8 mouse cellular contexts compared by ENCODE assay signal in the genomic region with DNA sequence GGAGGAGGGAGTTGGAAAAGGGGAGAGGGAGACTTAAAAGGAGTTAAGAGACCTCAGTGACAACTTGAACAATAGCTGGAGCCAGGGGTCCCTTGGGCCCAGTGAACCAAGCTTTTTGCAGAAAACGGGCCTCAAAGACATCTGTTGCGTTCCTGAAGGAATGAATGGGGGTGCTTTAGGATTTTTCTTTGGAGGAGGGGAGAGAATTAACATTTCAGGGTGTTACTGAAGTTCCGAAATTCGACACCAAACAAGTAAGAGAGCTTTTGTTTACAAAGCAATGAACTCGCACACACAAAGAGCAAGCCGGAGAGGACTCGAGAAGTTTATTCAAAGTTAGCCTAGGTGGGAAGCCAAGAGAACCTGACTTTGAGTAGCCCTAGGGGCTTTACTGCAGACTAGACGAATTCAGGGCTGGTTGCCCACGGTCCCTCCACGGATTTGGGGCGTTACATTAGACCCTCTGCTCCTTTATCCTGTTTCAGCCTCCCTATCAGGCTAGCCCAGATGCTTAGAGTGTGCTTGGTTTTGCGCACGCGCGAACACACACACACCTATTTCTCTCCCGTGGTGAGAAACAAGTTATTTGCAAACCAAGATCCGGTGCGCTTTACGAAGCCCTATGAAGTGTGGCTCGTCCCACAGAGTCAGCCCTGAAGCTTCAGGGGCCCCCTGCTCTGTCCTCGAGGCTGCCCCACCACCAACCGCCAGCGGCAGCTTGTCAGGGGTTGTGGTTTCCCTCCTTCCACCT. TPM values are rescaled to one million over a fixed set of nuclear protein-coding genes. Genes with fewer than 3 reads are reported as not detected.
A peak's percentile ranks its signal among the peaks of the same experiment; 100 is the strongest.
DNase-seq lines count a peak whose midpoint lies in the region; ATAC-seq lines count a peak whose summit lies in the region.

No protein-coding gene starts in this region.

- H3K4me2 ChIP-seq in forebrain, embryonic 16.5 days (ENCODE audit: low read length) = peak overlapping the region; percentile 99
- peak overlapping the region; percentile 99 for H3K4me2 ChIP-seq in midbrain, embryonic 13.5 days (replicated peaks)

- peak; percentile 67 for ATAC-seq in CD4-positive, CD25-positive, alpha-beta regulatory T cell, adult 4 months
- no peak for ATAC-seq in forebrain, embryonic 16.5 days
- ATAC-seq in midbrain, embryonic 13.5 days = no peak; the same call in 1 of the 2 replicates

- 2% methylated on average over 23 of the region's 23 CpGs for WGBS in forebrain, embryonic 16.5 days
- under 1% methylated on average over 23 of the region's 23 CpGs for WGBS in midbrain, embryonic 13.5 days

- H3K27ac ChIP-seq in forebrain, embryonic 16.5 days (ENCODE audit: low read length) = peak overlapping the region; percentile 66
- peak overlapping the region; percentile 86 for H3K27ac ChIP-seq in midbrain, embryonic 13.5 days

- peaks cover 7% of the 10 kb centered on the region; the same call in 1 of the 2 replicates for H3K27me3 ChIP-seq in forebrain, embryonic 16.5 days (replicated peaks; ENCODE audit: control insufficient read depth, insufficient read depth, low read length)
- peaks cover 13% of the 10 kb centered on the region; the same call in 1 of the 2 replicates for H3K27me3 ChIP-seq in midbrain, embryonic 13.5 days

- H3K4me3 ChIP-seq in forebrain, embryonic 16.5 days (replicated peaks; ENCODE audit: low read length) = peak overlapping the region; percentile 66
- H3K4me3 ChIP-seq in midbrain, embryonic 13.5 days (replicated peaks) = peak overlapping the region; percentile 74

- peak overlapping the region; percentile 73; the same call in 1 of the 2 replicates for H3K9ac ChIP-seq in forebrain, embryonic 16.5 days (replicated peaks; ENCODE audit: low read depth, low read length)
- H3K9ac ChIP-seq in midbrain, embryonic 13.5 days (replicated peaks) = peak overlapping the region; percentile 83

- DNase-seq in ZHBTc4 (ENCODE audit: low read depth, low spot score) = peak; percentile 74
- DNase-seq in kidney, postnatal 25 days = peak; percentile 61 to 80
- peak; percentile 71 to 86 for DNase-seq in thymus, adult 18-20 months
- no peak for DNase-seq in left cerebral cortex, adult 11 months (ENCODE audit: low spot score)
- no peak for DNase-seq in cerebellum, postnatal 36 days

- H3K9me3 ChIP-seq in forebrain, embryonic 16.5 days (ENCODE audit: control insufficient read depth, low read length) = no peaks in the 10 kb centered on the region
- H3K9me3 ChIP-seq in midbrain, embryonic 13.5 days = no peaks in the 10 kb centered on the region

- no peaks in the 10 kb centered on the region for H3K36me3 ChIP-seq in forebrain, embryonic 16.5 days (ENCODE audit: control insufficient read depth, insufficient read depth)
- no peaks in the 10 kb centered on the region for H3K36me3 ChIP-seq in midbrain, embryonic 13.5 days

- peaks cover 44% of the 10 kb centered on the region for H3K4me1 ChIP-seq in forebrain, embryonic 16.5 days (replicated peaks; ENCODE audit: control insufficient read depth, insufficient read depth, low read length)
- peaks cover 51% of the 10 kb centered on the region for H3K4me1 ChIP-seq in midbrain, embryonic 13.5 days (replicated peaks)

RNA-seq across cellular contexts. Expression of a gene that starts 1.0 kb away (rescaled TPM):
- polyA plus RNA-seq in CD4-positive, CD25-positive, alpha-beta regulatory T cell, adult 4 months (2017; shearing (Covaris generic)) = 10 to 100 TPM; 15.6 to 36.9 TPM
- polyA plus RNA-seq in forebrain, embryonic 16.5 days (2015; fragmentation: Nextera tagmentation; extraction: Ambion mirVana) = 7.4 and 7.8 TPM in 2 replicates
- 10.1 and 11.6 TPM in 2 replicates for polyA plus RNA-seq in midbrain, embryonic 13.5 days (2015; fragmentation: Nextera tagmentation; extraction: Ambion mirVana)

Comparison
In these comparisons a context has a peak if more than half of its experiments do, and no peak if none do; other contexts are left out.
1. DNase-seq: peak in ZHBTc4 (single experiment), kidney, postnatal 25 days (2 of 2) and thymus, adult 18-20 months (2 of 2); none in left cerebral cortex, adult 11 months (single experiment) and cerebellum, postnatal 36 days (0 of 2).